Mouse (Mus musculus) limb, embryonic 14.5 days (tissue): ENCODE measurements around the gene Zswim4. TPM values are rescaled to one million over a fixed set of nuclear protein-coding genes. Genes with fewer than 3 reads are reported as not detected.

Experiments used
- ATAC-seq: fragments of 200-750 bp; cut with Nextera tagmentation; 2 replicates; pipeline ENCODE4 v1.8.0; 2017; ENCODE audit warnings: low read depth, moderate number of reproducible peaks, moderate TSS enrichment; ENCODE audit not compliant: low FRiP score
- DNase-seq: peaks from one replicate; pipeline ENCODE4 v3.0.0-alpha.2; 2015; ENCODE audit warnings: low spot score
- H3K27ac ChIP-seq: fragments of 300-500 bp; sonication (generic); replicated peaks from 2 replicates; pipeline ENCODE4 v1.5.1; 2014; ENCODE audit warnings: low read depth, mild to moderate bottlenecking, low read length, moderate library complexity, mixed read lengths
- H3K27me3 ChIP-seq: fragments of 300-500 bp; sonication (generic); 2 replicates; pipeline ENCODE4 v1.6.1; 2014; ENCODE audit warnings: low read length, mixed read lengths; ENCODE audit not compliant: control insufficient read depth, insufficient read depth
- H3K36me3 ChIP-seq: fragments of 300-500 bp; sonication (generic); 2 replicates; pipeline ENCODE4 v1.6.1; 2014; ENCODE audit warnings: mild to moderate bottlenecking, low read length, moderate library complexity, mixed read lengths; ENCODE audit not compliant: control insufficient read depth, insufficient read depth
- H3K4me1 ChIP-seq: fragments of 300-500 bp; sonication (generic); 2 replicates; pipeline ENCODE4 v1.6.1; 2014; ENCODE audit warnings: antibody characterized with exemption, low read length, mixed read lengths; ENCODE audit not compliant: control insufficient read depth, insufficient read depth
- H3K4me2 ChIP-seq: fragments of 300-500 bp; sonication (generic); replicated peaks from 2 replicates; pipeline ENCODE4 v1.6.1; 2014; ENCODE audit warnings: low read depth, mild to moderate bottlenecking, low read length, moderate library complexity; ENCODE audit not compliant: severe bottlenecking
- H3K4me3 ChIP-seq: fragments of 300-500 bp; sonication (generic); replicated peaks from 2 replicates; pipeline ENCODE4 v1.5.1; 2014; ENCODE audit warnings: low read length
- H3K9ac ChIP-seq: fragments of 300-500 bp; sonication (generic); 2 replicates; pipeline ENCODE4 v1.6.1; 2014; ENCODE audit warnings: mild to moderate bottlenecking, low read depth, low read length, moderate library complexity; ENCODE audit not compliant: severe bottlenecking
- H3K9me3 ChIP-seq: fragments of 300-500 bp; sonication (generic); 2 replicates; pipeline ENCODE4 v1.6.1; 2016; ENCODE audit warnings: low read length; ENCODE audit not compliant: control insufficient read depth
- POLR2A ChIP-seq: fragments of 200-500 bp; IDR thresholded peaks from 2 replicates; pipeline ENCODE4 v1.8.0; 2012; ENCODE audit warnings: inconsistent platforms, mild to moderate bottlenecking, moderate library complexity, borderline replicate concordance; ENCODE audit not compliant: insufficient read depth, insufficient read length; ENCODE audit errors: extremely low read depth
- WGBS: fragments of 180-500 bp; shearing (Covaris S2); extraction: QIAGEN DNeasy Blood & Tissue Kit; methylation state at CpG from one replicate; pipeline ENCODE4 v1.1.7; 2014; 5-methylcytosine and 5-hydroxymethylcytosine counted together
- polyA plus RNA-seq, 2 experiments: library from polyadenylated mRNA; depleted of rRNA in 1 of 2; stranded (reverse) in 1 of 2; unstranded in 1 of 2; fragments of >200 nt; fragmentation: Nextera tagmentation in 1 of 2; extraction: Ambion mirVana in 1 of 2; gene quantifications; 2 replicates each; pipeline versions ENCODE4 v1.2.1 to v1.2.3; 2012 to 2014

Gene Zswim4
- polyA plus RNA-seq, 2 experiments: 13.9 to 23.8 TPM

DNA sequence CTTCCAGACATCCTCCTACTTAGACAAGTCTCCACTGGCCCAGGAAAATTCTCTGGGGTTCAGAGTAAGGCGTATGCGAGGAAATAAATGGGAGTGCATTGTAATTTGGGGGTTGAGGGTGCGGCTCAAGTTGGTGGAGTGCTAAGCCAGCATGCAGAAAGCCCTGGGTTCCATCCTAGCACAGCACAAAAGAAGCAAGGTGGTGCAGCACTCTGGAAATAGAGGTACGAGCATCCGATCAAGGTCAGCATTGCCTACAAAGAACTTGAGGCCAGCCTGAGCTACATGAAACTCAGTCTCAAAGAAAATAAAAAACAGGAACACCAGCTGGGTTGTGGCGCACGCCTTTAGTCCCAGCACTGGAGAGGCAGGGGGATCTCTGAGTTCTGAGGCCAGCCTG lies 51.7 kb downstream of the Zswim4 start, which contains the start of gene Nanos3:
Gene Nanos3 (minus strand): TSS at position 101 of the 400 bp plus-strand sequence.
- H3K9me3 ChIP-seq: no peaks in the 10 kb centered on the region
- no peak for ATAC-seq
- H3K36me3 ChIP-seq: no peaks in the 10 kb centered on the region
- H3K4me1 ChIP-seq: peaks cover 33% of the 10 kb centered on the region
- 93% methylated on average over 7 of the region's 7 CpGs for WGBS
- H3K4me2 ChIP-seq: peak within 1 kb of the TSS; percentile 85
- DNase-seq: no peak
- H3K27ac ChIP-seq: peak within 1 kb of the TSS; percentile 96
- no peaks in the 10 kb centered on the region for H3K27me3 ChIP-seq
- no peak for TF ChIP-seq POLR2A
- H3K4me3 ChIP-seq: peak within 1 kb of the TSS; percentile 81
- peak within 1 kb of the TSS; percentile 99 for H3K9ac ChIP-seq

DNA sequence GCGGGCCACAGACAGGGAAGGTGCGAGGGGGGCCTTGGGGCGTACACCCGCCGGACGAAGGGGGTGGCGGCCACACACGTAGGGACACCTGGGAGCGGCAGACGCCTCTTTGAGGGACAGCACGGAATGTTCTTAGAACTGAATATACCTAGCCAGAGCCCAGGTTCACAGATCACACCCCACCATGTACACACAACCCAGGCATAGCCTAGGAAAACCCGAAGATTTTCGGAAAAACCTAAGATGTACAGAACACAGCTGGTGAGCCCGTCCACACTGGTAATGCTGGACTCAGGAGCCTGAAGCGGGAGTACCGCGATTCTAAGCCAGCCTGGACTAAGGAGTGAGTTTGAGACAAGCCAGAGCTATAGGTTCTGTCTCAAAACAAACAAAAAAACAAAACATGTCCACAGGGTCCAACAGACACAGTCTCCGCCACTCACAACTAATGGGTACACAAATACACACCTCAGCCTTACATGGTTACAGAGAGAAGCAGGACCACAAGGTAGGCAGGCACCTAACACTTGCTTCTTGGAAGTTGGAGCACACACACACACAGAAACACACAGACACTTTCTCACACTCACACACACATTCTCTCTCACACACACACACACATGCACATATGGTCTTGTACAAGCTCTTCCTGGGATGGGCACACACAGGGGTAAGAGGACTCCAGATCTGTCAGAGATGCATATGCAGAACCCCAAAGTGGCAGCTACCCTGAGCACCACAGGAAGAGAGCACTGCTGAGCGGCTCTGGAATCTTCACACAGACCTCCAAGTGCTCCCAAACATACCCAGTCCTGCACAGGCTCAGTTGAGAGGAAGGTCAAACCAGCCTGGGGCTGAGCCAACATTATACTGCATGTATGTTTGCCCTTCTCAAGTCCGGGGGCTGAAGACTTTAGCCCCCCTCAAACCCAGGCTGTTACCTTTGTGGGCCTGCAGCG lies 52.5 kb downstream of the Zswim4 start:
- peaks cover 40% of the 10 kb centered on the region for H3K4me1 ChIP-seq
- H3K36me3 ChIP-seq: no peaks in the 10 kb centered on the region
- ATAC-seq (no peak; the same call in none of the 2 replicates), DNase-seq (no peak)
- peak overlapping the region; percentile 81 for H3K4me3 ChIP-seq
- peak overlapping the region; percentile 96 for H3K27ac ChIP-seq
- H3K9me3 ChIP-seq: no peaks in the 10 kb centered on the region
- peak overlapping the region; percentile 99 for H3K9ac ChIP-seq
- WGBS: 14% methylated on average over 20 of the region's 21 CpGs
- no peak for TF ChIP-seq POLR2A
- H3K4me2 ChIP-seq: peak overlapping the region; percentile 85
- H3K27me3 ChIP-seq: no peaks in the 10 kb centered on the region

DNA sequence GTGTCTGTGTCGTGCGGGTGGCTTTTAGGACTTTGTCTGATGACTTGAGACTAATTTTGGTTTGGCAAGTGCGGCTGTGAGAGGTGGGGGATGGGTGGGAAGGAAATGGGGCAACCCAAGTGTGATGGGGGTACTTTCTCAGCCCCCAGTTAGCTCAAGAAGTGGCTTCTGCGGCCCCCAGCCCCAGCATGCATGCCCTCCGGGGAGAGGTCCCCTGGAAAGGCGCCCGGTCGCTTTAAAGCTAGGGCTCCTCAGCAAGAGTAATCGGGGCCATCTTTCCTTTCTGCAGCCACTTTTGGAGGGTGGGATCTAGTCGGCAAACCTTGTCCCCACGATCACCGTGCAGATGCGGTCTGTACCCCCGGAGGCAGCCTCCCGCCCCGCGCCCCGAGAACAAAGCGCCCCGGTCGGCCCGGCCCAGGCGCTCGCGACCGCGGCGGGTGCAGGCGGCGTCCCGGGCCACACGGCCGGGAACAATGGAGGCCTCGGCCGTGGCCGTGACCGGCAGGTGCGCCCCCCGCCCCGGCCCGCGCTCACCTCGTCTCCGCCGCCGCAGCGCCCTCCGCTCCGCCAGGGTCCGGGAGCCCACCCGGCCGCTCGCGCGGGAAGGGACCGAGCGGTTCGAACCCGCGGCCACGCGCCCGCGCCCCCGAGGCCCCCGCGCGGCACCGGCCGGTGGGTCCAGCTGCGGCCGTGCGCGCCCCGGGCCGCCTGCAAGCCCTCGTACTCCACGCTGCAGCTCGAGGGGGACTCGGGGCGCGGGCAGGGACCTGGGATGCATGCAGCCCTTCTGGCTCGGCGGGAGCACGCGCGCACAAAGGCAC lies 53.4 kb downstream of the Zswim4 start:
- peak; percentile 48 for ATAC-seq

DNA sequence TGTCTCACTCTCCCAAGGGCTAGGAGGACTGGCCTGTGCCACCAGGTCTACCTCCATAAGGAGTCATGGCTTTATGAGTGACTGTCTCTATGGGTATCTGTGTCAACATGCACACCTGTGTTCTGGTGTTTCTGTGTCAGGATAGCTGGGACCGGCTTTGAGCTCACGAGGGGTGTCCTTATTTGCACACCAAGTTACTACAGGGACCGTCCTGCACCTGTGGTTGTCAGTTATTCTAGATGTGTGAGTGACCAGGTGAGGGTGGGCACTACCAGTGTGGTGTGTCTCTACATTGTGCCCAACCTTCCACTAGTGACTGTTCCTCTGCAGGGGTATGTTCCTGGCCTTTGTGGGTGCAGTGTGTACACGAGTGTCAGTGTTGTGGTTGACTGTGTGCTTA lies 54.0 kb downstream of the Zswim4 start:
- Histone ChIP-seq H3K9ac (peak overlapping the region; percentile 99), H3K4me1 (peaks cover 40% of the 10 kb centered on the region), H3K4me3 (peak overlapping the region; percentile 81), H3K4me2 (peak overlapping the region; percentile 85), H3K9me3 (no peaks in the 10 kb centered on the region), H3K27me3 (no peaks in the 10 kb centered on the region), H3K27ac (peak overlapping the region; percentile 96; the same call in 1 of the 2 replicates), H3K36me3 (no peaks in the 10 kb centered on the region)
- ATAC-seq (no peak), DNase-seq (no peak)
- WGBS: 40% methylated on average over 4 of the region's 4 CpGs
- TF ChIP-seq POLR2A: no peak

More for the DNA sequence above, 53.4 kb downstream of the Zswim4 start:
- H3K9ac ChIP-seq: peak overlapping the region; percentile 99
- H3K4me1 ChIP-seq: peaks cover 40% of the 10 kb centered on the region
- peak overlapping the region; percentile 96 for H3K27ac ChIP-seq
- peak overlapping the region; percentile 81 for H3K4me3 ChIP-seq
- peak overlapping the region; percentile 85 for H3K4me2 ChIP-seq
- no peaks in the 10 kb centered on the region for H3K36me3 ChIP-seq
- no peaks in the 10 kb centered on the region for H3K9me3 ChIP-seq
- under 1% methylated on average over 61 of the region's 87 CpGs for WGBS
- no peak for TF ChIP-seq POLR2A
- no peak for DNase-seq
- no peaks in the 10 kb centered on the region for H3K27me3 ChIP-seq
